Mouse (Mus musculus): ENCODE measurements around the gene Rai2. TPM values are rescaled to one million over a fixed set of nuclear protein-coding genes. Genes with fewer than 3 reads are reported as not detected.

Gene Rai2
- polyA plus RNA-seq, 1 experiment from 2014 or later: 4.0 TPM

GRCm38 (mm10) chrX:161726257-161726656, 9.4 kb downstream of the Rai2 start:
- ATAC-seq (ENCODE audit: insufficient number of reproducible peaks, insufficient read depth, low FRiP score, low read depth): no peak
- H3K9ac ChIP-seq (ENCODE audit: low read length): no peak overlapping the region
- no peaks in the 10 kb centered on the region for H3K36me3 ChIP-seq (ENCODE audit: control insufficient read depth, insufficient read depth, low read length)
- no peaks in the 10 kb centered on the region for H3K27me3 ChIP-seq (ENCODE audit: control insufficient read depth, insufficient read depth, low read length)
- WGBS: 63% methylated on average over 1 of the region's 1 CpGs
- no peak overlapping the region for H3K4me2 ChIP-seq (ENCODE audit: low read length)
- no peak overlapping the region for H3K27ac ChIP-seq (replicated peaks in 1 of 2; ENCODE audit: control insufficient read depth in 1 of 2, insufficient read depth in 1 of 2, low read depth in 2 of 2, low read length in 2 of 2)
- H3K9me3 ChIP-seq (ENCODE audit: control insufficient read depth, low read length): no peaks in the 10 kb centered on the region
- H3K4me3 ChIP-seq (ENCODE audit: control insufficient read depth in 1 of 2, insufficient read depth in 1 of 2, low read depth in 1 of 2, low read length in 2 of 2): no peak overlapping the region
- no peaks in the 10 kb centered on the region; a peak in 1 of 4 replicates for H3K4me1 ChIP-seq (ENCODE audit: control insufficient read depth in 2 of 2, insufficient read depth in 2 of 2, low read length in 2 of 2)

GRCm38 (mm10) chrX:161728507-161728906, 11.6 kb downstream of the Rai2 start:
- Histone ChIP-seq H3K36me3 (ENCODE audit: control insufficient read depth, insufficient read depth, low read length) (no peaks in the 10 kb centered on the region), H3K4me3 (ENCODE audit: control insufficient read depth in 1 of 2, insufficient read depth in 1 of 2, low read depth in 1 of 2, low read length in 2 of 2) (no peak overlapping the region), H3K27me3 (ENCODE audit: control insufficient read depth, insufficient read depth, low read length) (no peaks in the 10 kb centered on the region), H3K9ac (ENCODE audit: low read length) (no peak overlapping the region), H3K4me1 (ENCODE audit: control insufficient read depth in 2 of 2, insufficient read depth in 2 of 2, low read length in 2 of 2) (no peaks in the 10 kb centered on the region; a peak in 1 of 4 replicates), H3K9me3 (ENCODE audit: control insufficient read depth, low read length) (no peaks in the 10 kb centered on the region), H3K27ac (replicated peaks in 1 of 2; ENCODE audit: control insufficient read depth in 1 of 2, insufficient read depth in 1 of 2, low read depth in 2 of 2, low read length in 2 of 2) (no peak overlapping the region), H3K4me2 (ENCODE audit: low read length) (no peak overlapping the region)
- WGBS: 44% methylated on average over 4 of the region's 4 CpGs
- no peak for ATAC-seq (ENCODE audit: insufficient number of reproducible peaks, insufficient read depth, low FRiP score, low read depth)

- H3K9me3 ChIP-seq (ENCODE audit: control insufficient read depth, low read length): no peaks in the 10 kb centered on the region
- no peaks in the 10 kb centered on the region for H3K27me3 ChIP-seq (ENCODE audit: control insufficient read depth, insufficient read depth, low read length)
- H3K36me3 ChIP-seq (ENCODE audit: control insufficient read depth, insufficient read depth, low read length): no peaks in the 10 kb centered on the region
- no peaks in the 10 kb centered on the region; a peak in 1 of 4 replicates for H3K4me1 ChIP-seq (ENCODE audit: control insufficient read depth in 2 of 2, insufficient read depth in 2 of 2, low read length in 2 of 2)
- ATAC-seq (ENCODE audit: insufficient number of reproducible peaks, insufficient read depth, low FRiP score, low read depth): no peak
- H3K4me2 ChIP-seq (ENCODE audit: low read length): no peak overlapping the region
- H3K27ac ChIP-seq (replicated peaks in 1 of 2; ENCODE audit: control insufficient read depth in 1 of 2, insufficient read depth in 1 of 2, low read depth in 2 of 2, low read length in 2 of 2): no peak overlapping the region
- no peak overlapping the region for H3K4me3 ChIP-seq (ENCODE audit: control insufficient read depth in 1 of 2, insufficient read depth in 1 of 2, low read depth in 1 of 2, low read length in 2 of 2)
- H3K9ac ChIP-seq (ENCODE audit: low read length): no peak overlapping the region
These were observed 13.2 kb downstream of the Rai2 start for GRCm38 (mm10) chrX:161730026-161730425.

GRCm38 (mm10) chrX:161731859-161732258, 15.0 kb downstream of the Rai2 start:
- 81% methylated on average over 3 of the region's 3 CpGs for WGBS
- no peaks in the 10 kb centered on the region for H3K27me3 ChIP-seq (ENCODE audit: control insufficient read depth, insufficient read depth, low read length)
- no peak for ATAC-seq (ENCODE audit: insufficient number of reproducible peaks, insufficient read depth, low FRiP score, low read depth)

GRCm38 (mm10) chrX:161733581-161734309, 16.9 kb downstream of the Rai2 start:
- WGBS: 71% methylated on average over 12 of the region's 12 CpGs
- H3K27me3 ChIP-seq (ENCODE audit: control insufficient read depth, insufficient read depth, low read length): no peaks in the 10 kb centered on the region
- no peak overlapping the region for H3K4me3 ChIP-seq (ENCODE audit: control insufficient read depth in 1 of 2, insufficient read depth in 1 of 2, low read depth in 1 of 2, low read length in 2 of 2)
- no peaks in the 10 kb centered on the region for H3K4me1 ChIP-seq (ENCODE audit: control insufficient read depth in 2 of 2, insufficient read depth in 2 of 2, low read length in 2 of 2)
- H3K36me3 ChIP-seq (ENCODE audit: control insufficient read depth, insufficient read depth, low read length): no peaks in the 10 kb centered on the region
- ATAC-seq (ENCODE audit: insufficient number of reproducible peaks, insufficient read depth, low FRiP score, low read depth): no peak
- no peaks in the 10 kb centered on the region for H3K9me3 ChIP-seq (ENCODE audit: control insufficient read depth, low read length)
- no peak overlapping the region for H3K4me2 ChIP-seq (ENCODE audit: low read length)
- no peak overlapping the region for H3K9ac ChIP-seq (ENCODE audit: low read length)
- H3K27ac ChIP-seq (replicated peaks in 1 of 2; ENCODE audit: control insufficient read depth in 1 of 2, insufficient read depth in 1 of 2, low read depth in 2 of 2, low read length in 2 of 2): no peak overlapping the region

More at GRCm38 (mm10) chrX:161731859-161732258, 15.0 kb downstream of the Rai2 start:
- H3K4me1 ChIP-seq (ENCODE audit: control insufficient read depth in 2 of 2, insufficient read depth in 2 of 2, low read length in 2 of 2): no peaks in the 10 kb centered on the region; a peak in 1 of 4 replicates
- H3K4me3 ChIP-seq (ENCODE audit: control insufficient read depth in 1 of 2, insufficient read depth in 1 of 2, low read depth in 1 of 2, low read length in 2 of 2): no peak overlapping the region
- no peaks in the 10 kb centered on the region for H3K9me3 ChIP-seq (ENCODE audit: control insufficient read depth, low read length)
- no peak overlapping the region for H3K27ac ChIP-seq (replicated peaks in 1 of 2; ENCODE audit: control insufficient read depth in 1 of 2, insufficient read depth in 1 of 2, low read depth in 2 of 2, low read length in 2 of 2)
- H3K9ac ChIP-seq (ENCODE audit: low read length): no peak overlapping the region
- H3K36me3 ChIP-seq (ENCODE audit: control insufficient read depth, insufficient read depth, low read length): no peaks in the 10 kb centered on the region
- no peak overlapping the region for H3K4me2 ChIP-seq (ENCODE audit: low read length)

GRCm38 (mm10) chrX:161734310-161734676, 17.4 kb downstream of the Rai2 start:
- H3K4me1 ChIP-seq (ENCODE audit: control insufficient read depth in 2 of 2, insufficient read depth in 2 of 2, low read length in 2 of 2): no peaks in the 10 kb centered on the region
- no peak overlapping the region for H3K4me3 ChIP-seq (ENCODE audit: control insufficient read depth in 1 of 2, insufficient read depth in 1 of 2, low read depth in 1 of 2, low read length in 2 of 2)
- 63% methylated on average over 4 of the region's 4 CpGs for WGBS
- no peak overlapping the region for H3K4me2 ChIP-seq (ENCODE audit: low read length)
- ATAC-seq (ENCODE audit: insufficient number of reproducible peaks, insufficient read depth, low FRiP score, low read depth): no peak
- no peaks in the 10 kb centered on the region for H3K9me3 ChIP-seq (ENCODE audit: control insufficient read depth, low read length)
- no peak overlapping the region for H3K9ac ChIP-seq (ENCODE audit: low read length)
- no peak overlapping the region for H3K27ac ChIP-seq (replicated peaks in 1 of 2; ENCODE audit: control insufficient read depth in 1 of 2, insufficient read depth in 1 of 2, low read depth in 2 of 2, low read length in 2 of 2)
- H3K36me3 ChIP-seq (ENCODE audit: control insufficient read depth, insufficient read depth, low read length): no peaks in the 10 kb centered on the region
- no peaks in the 10 kb centered on the region for H3K27me3 ChIP-seq (ENCODE audit: control insufficient read depth, insufficient read depth, low read length)

GRCm38 (mm10) chrX:161739374-161739773, 22.5 kb downstream of the Rai2 start:
- WGBS: 58% methylated on average over 1 of the region's 1 CpGs
- H3K9ac ChIP-seq (ENCODE audit: low read length): no peak overlapping the region
- no peak for ATAC-seq (ENCODE audit: insufficient number of reproducible peaks, insufficient read depth, low FRiP score, low read depth)

GRCm38 (mm10) chrX:161743080-161743479, 26.2 kb downstream of the Rai2 start:
- Histone ChIP-seq H3K27ac (replicated peaks in 1 of 2; ENCODE audit: control insufficient read depth in 1 of 2, insufficient read depth in 1 of 2, low read depth in 2 of 2, low read length in 2 of 2) (no peak overlapping the region), H3K4me1 (ENCODE audit: control insufficient read depth in 2 of 2, insufficient read depth in 2 of 2, low read length in 2 of 2) (no peaks in the 10 kb centered on the region), H3K9me3 (ENCODE audit: control insufficient read depth, low read length) (no peaks in the 10 kb centered on the region), H3K4me2 (ENCODE audit: low read length) (no peak overlapping the region), H3K36me3 (ENCODE audit: control insufficient read depth, insufficient read depth, low read length) (no peaks in the 10 kb centered on the region), H3K9ac (ENCODE audit: low read length) (no peak overlapping the region), H3K4me3 (ENCODE audit: control insufficient read depth in 1 of 2, insufficient read depth in 1 of 2, low read depth in 1 of 2, low read length in 2 of 2) (no peak overlapping the region), H3K27me3 (ENCODE audit: control insufficient read depth, insufficient read depth, low read length) (no peaks in the 10 kb centered on the region)
- no peak for ATAC-seq (ENCODE audit: insufficient number of reproducible peaks, insufficient read depth, low FRiP score, low read depth)
- 53% methylated on average over 3 of the region's 3 CpGs for WGBS

More at GRCm38 (mm10) chrX:161739374-161739773, 22.5 kb downstream of the Rai2 start:
- Histone ChIP-seq H3K9me3 (ENCODE audit: control insufficient read depth, low read length) (no peaks in the 10 kb centered on the region), H3K27ac (replicated peaks in 1 of 2; ENCODE audit: control insufficient read depth in 1 of 2, insufficient read depth in 1 of 2, low read depth in 2 of 2, low read length in 2 of 2) (no peak overlapping the region), H3K4me3 (ENCODE audit: control insufficient read depth in 1 of 2, insufficient read depth in 1 of 2, low read depth in 1 of 2, low read length in 2 of 2) (no peak overlapping the region), H3K36me3 (ENCODE audit: control insufficient read depth, insufficient read depth, low read length) (no peaks in the 10 kb centered on the region), H3K4me2 (ENCODE audit: low read length) (no peak overlapping the region), H3K27me3 (ENCODE audit: control insufficient read depth, insufficient read depth, low read length) (no peaks in the 10 kb centered on the region), H3K4me1 (ENCODE audit: control insufficient read depth in 2 of 2, insufficient read depth in 2 of 2, low read length in 2 of 2) (no peaks in the 10 kb centered on the region)
